Mouse (Mus musculus): ENCODE data around the gene Plekhb1. TPM values are rescaled to one million over a fixed set of nuclear protein-coding genes. Genes with fewer than 3 reads are reported as not detected.

Gene Plekhb1
- total RNA-seq, 2 experiments from 2014 or later: 285 to 292 TPM

Other genes with a start within 250 kb of the Plekhb1 start
- gene Ucp3, start 189.4 kb downstream of the Plekhb1 start, total RNA-seq (2021): 1 to 10 TPM; 1.9 to 2.8 TPM
- gene Ucp2, start 169.1 kb downstream of the Plekhb1 start, total RNA-seq (2021): 10 to 100 TPM; 60.5 to 73.3 TPM
- under 1 TPM; 0.36 to 0.77 TPM for gene Dnajb13, start 147.5 kb downstream of the Plekhb1 start, total RNA-seq (2021)
- 1 to 10 TPM; 8.0 TPM for gene Coa4, start 125.3 kb downstream of the Plekhb1 start, total RNA-seq (2021)
- gene Rab6a, start 55.0 kb downstream of the Plekhb1 start, total RNA-seq (2021): 100 to 1,000 TPM; 373 to 390 TPM
- 10 to 100 TPM; 70.4 to 74.7 TPM for gene Mrpl48, start 54.1 kb downstream of the Plekhb1 start, total RNA-seq (2021)
- 100 to 1,000 TPM; 217 to 233 TPM for gene Fam168a, start 44.2 kb upstream of the Plekhb1 start, total RNA-seq (2021)
- 10 to 100 TPM; 11.5 to 13.7 TPM for gene Relt, start 201.0 kb upstream of the Plekhb1 start, total RNA-seq (2021)